Mouse (Mus musculus) forebrain, embryonic 14.5 days (tissue): ENCODE data around the gene Idi2. TPM values are rescaled to one million over a fixed set of nuclear protein-coding genes. Genes with fewer than 3 reads are reported as not detected.
"Not testable (repeated sequence)": the region's sequence is repeated elsewhere in the genome, so short reads cannot be mapped to it uniquely, and the experiment has no call there.

ENCODE experiments used
- ATAC-seq: fragments of 200-750 bp; cut with Nextera tagmentation; 2 replicates; pipeline ENCODE4 v1.8.0; 2017; ENCODE audit warnings: mild to moderate bottlenecking, moderate library complexity
- DNase-seq: peaks from one replicate; pipeline ENCODE4 v3.0.0-alpha.2; 2015; ENCODE audit warnings: low spot score
- H3K27ac ChIP-seq: fragments of 300-500 bp; sonication (generic); 2 replicates; pipeline ENCODE4 v1.5.1; 2014; ENCODE audit warnings: low read depth, mild to moderate bottlenecking, control low read depth, low read length, moderate library complexity
- H3K27me3 ChIP-seq: fragments of 300-500 bp; sonication (generic); replicated peaks from 2 replicates; pipeline ENCODE4 v1.6.1; 2014; ENCODE audit warnings: low read length, control low read depth, mixed read lengths; ENCODE audit not compliant: control insufficient read depth, insufficient read depth
- H3K36me3 ChIP-seq: fragments of 300-500 bp; sonication (generic); 2 replicates; pipeline ENCODE4 v1.6.1; 2014; ENCODE audit warnings: low read length, control low read depth; ENCODE audit not compliant: control insufficient read depth, insufficient read depth
- H3K4me1 ChIP-seq: fragments of 300-500 bp; sonication (generic); 2 replicates; pipeline ENCODE4 v1.6.1; 2014; ENCODE audit warnings: antibody characterized with exemption, low read length, control low read depth; ENCODE audit not compliant: control insufficient read depth, insufficient read depth
- H3K4me2 ChIP-seq: fragments of 300-500 bp; sonication (generic); 2 replicates; pipeline ENCODE4 v1.6.1; 2014; ENCODE audit warnings: mild to moderate bottlenecking, control low read depth, low read length
- H3K4me3 ChIP-seq: fragments of 300-500 bp; sonication (generic); 2 replicates; pipeline ENCODE4 v1.5.1; 2014; ENCODE audit warnings: low read depth, low read length, control low read depth
- H3K9ac ChIP-seq: fragments of 300-500 bp; sonication (generic); 2 replicates; pipeline ENCODE4 v1.6.1; 2014; ENCODE audit warnings: mild to moderate bottlenecking, low read length, control low read depth, moderate library complexity
- H3K9me3 ChIP-seq: fragments of 300-500 bp; sonication (generic); replicated peaks from 2 replicates; pipeline ENCODE4 v1.6.1; 2016; ENCODE audit warnings: low read length, control low read depth, mixed read lengths; ENCODE audit not compliant: control insufficient read depth
- WGBS: fragments of 180-500 bp; shearing (Covaris S2); extraction: QIAGEN DNeasy Blood & Tissue Kit; methylation state at CpG from one replicate; pipeline ENCODE4 v1.1.7; 2014; 5-methylcytosine and 5-hydroxymethylcytosine counted together
- polyA plus RNA-seq: library from polyadenylated mRNA; unstranded; fragments of >200 nt; fragmentation: Nextera tagmentation; extraction: Ambion mirVana; gene quantifications from 2 replicates; pipeline ENCODE4 v1.2.1, GENCODE M21; 2014

The Idi2 gene
- not detected in 2 replicates for polyA plus RNA-seq

- H3K27ac ChIP-seq, H3K36me3 ChIP-seq, ATAC-seq, H3K4me3 ChIP-seq, H3K4me1 ChIP-seq, H3K27me3 ChIP-seq, H3K9ac ChIP-seq, H3K9me3 ChIP-seq, DNase-seq, H3K4me2 ChIP-seq: not testable (repeated sequence)
Observed at GRCm38 (mm10) chr13:8952563-8952962, at the start of gene Idi2. TSS of gene Idi2 (plus strand) at chr13:8952863.

- not testable (repeated sequence) for H3K27me3 ChIP-seq
Observed at GRCm38 (mm10) chr13:8905986-8906385, 46.7 kb upstream of the Idi2 start.

GRCm38 (mm10) chr13:8913890-8914289 lies 38.8 kb upstream of the Idi2 start:
- not testable (repeated sequence) for H3K9ac ChIP-seq

More at GRCm38 (mm10) chr13:8905986-8906385, 46.7 kb upstream of the Idi2 start:
- not testable (repeated sequence) for H3K27ac ChIP-seq, H3K9ac ChIP-seq, ATAC-seq, H3K4me1 ChIP-seq, H3K4me3 ChIP-seq, DNase-seq, H3K4me2 ChIP-seq, H3K9me3 ChIP-seq, H3K36me3 ChIP-seq
- 95% methylated on average over 2 of the region's 2 CpGs for WGBS

GRCm38 (mm10) chr13:8933499-8933898 lies 19.2 kb upstream of the Idi2 start:
- Histone ChIP-seq H3K9me3 (no peaks in the 10 kb centered on the region), H3K27me3 (no peaks in the 10 kb centered on the region), H3K27ac (no peak overlapping the region), H3K4me1 (no peaks in the 10 kb centered on the region), H3K4me2 (no peak overlapping the region), H3K4me3 (no peak overlapping the region), H3K9ac (no peak overlapping the region), H3K36me3 (no peaks in the 10 kb centered on the region)
- 58% methylated on average over 2 of the region's 2 CpGs for WGBS
- ATAC-seq, result no peak
- no peak for DNase-seq

More at GRCm38 (mm10) chr13:8913890-8914289, 38.8 kb upstream of the Idi2 start:
- 91% methylated on average over 8 of the region's 8 CpGs for WGBS
- H3K27me3 ChIP-seq, H3K9me3 ChIP-seq, H3K4me1 ChIP-seq, H3K36me3 ChIP-seq, ATAC-seq, H3K4me3 ChIP-seq, DNase-seq, H3K27ac ChIP-seq, H3K4me2 ChIP-seq: not testable (repeated sequence)

GRCm38 (mm10) chr13:8937611-8938140 lies 15.0 kb upstream of the Idi2 start:
- H3K4me3 ChIP-seq, DNase-seq, H3K9me3 ChIP-seq, H3K27ac ChIP-seq, H3K27me3 ChIP-seq, H3K36me3 ChIP-seq, H3K4me2 ChIP-seq, ATAC-seq, H3K4me1 ChIP-seq, H3K9ac ChIP-seq: not testable (repeated sequence)
- 78% methylated on average over 6 of the region's 6 CpGs for WGBS

- not testable (repeated sequence) for H3K27me3 ChIP-seq, DNase-seq, H3K36me3 ChIP-seq, H3K4me1 ChIP-seq, H3K9me3 ChIP-seq, H3K9ac ChIP-seq, ATAC-seq, H3K4me2 ChIP-seq, H3K27ac ChIP-seq, H3K4me3 ChIP-seq
- 87% methylated on average over 4 of the region's 4 CpGs for WGBS
Observed at GRCm38 (mm10) chr13:8941110-8941509, 11.6 kb upstream of the Idi2 start.

GRCm38 (mm10) chr13:8941701-8942100 lies 11.0 kb upstream of the Idi2 start:
- not testable (repeated sequence) for H3K4me2 ChIP-seq, H3K4me3 ChIP-seq, DNase-seq, H3K27me3 ChIP-seq, H3K9ac ChIP-seq, ATAC-seq, H3K9me3 ChIP-seq, H3K4me1 ChIP-seq, H3K27ac ChIP-seq, H3K36me3 ChIP-seq
- WGBS, result 63% methylated on average over 1 of the region's 5 CpGs

GRCm38 (mm10) chr13:8943828-8944227 lies 8.8 kb upstream of the Idi2 start:
- 0 out of 2 replicates have a peak, but pooled peaks have one; percentile 37 for ATAC-seq
- not testable (repeated sequence) for H3K4me2 ChIP-seq, H3K36me3 ChIP-seq, H3K27ac ChIP-seq, H3K4me1 ChIP-seq, H3K4me3 ChIP-seq, H3K27me3 ChIP-seq, H3K9me3 ChIP-seq, H3K9ac ChIP-seq, DNase-seq
- no CpG with 5 or more reads among the region's 5 CpGs for WGBS

- H3K27ac ChIP-seq, result not testable (repeated sequence)
Observed at GRCm38 (mm10) chr13:8948131-8948530, 4.5 kb upstream of the Idi2 start, which contains the start of gene Gm9745. TSS of gene Gm9745 (minus strand) at chr13:8948231.

More at GRCm38 (mm10) chr13:8948131-8948530, 4.5 kb upstream of the Idi2 start, which contains the start of gene Gm9745:
- H3K4me1 ChIP-seq, ATAC-seq, H3K4me2 ChIP-seq, H3K36me3 ChIP-seq, H3K27me3 ChIP-seq, H3K4me3 ChIP-seq, DNase-seq, H3K9ac ChIP-seq, H3K9me3 ChIP-seq: not testable (repeated sequence)
